Mouse (Mus musculus) limb, embryonic 10.5 days (tissue): ENCODE results near the gene S1pr2. TPM values are rescaled to one million over a fixed set of nuclear protein-coding genes. Genes with fewer than 3 reads are reported as not detected.
A peak's percentile ranks its signal among the peaks of the same experiment; 100 is the strongest.

ENCODE experiments used
- DNase-seq: peaks from one replicate; pipeline ENCODE4 v3.0.0-alpha.2; 2017; ENCODE audit warnings: low spot score
- H3K27ac ChIP-seq: fragments of 300-500 bp; sonication (generic); 2 replicates; pipeline ENCODE4 v1.5.1; 2016; ENCODE audit warnings: mild to moderate bottlenecking
- H3K27me3 ChIP-seq: fragments of 300-500 bp; sonication (generic); 2 replicates; pipeline ENCODE4 v1.6.1; 2016; ENCODE audit warnings: low read depth, mild to moderate bottlenecking; ENCODE audit not compliant: poor library complexity, severe bottlenecking
- H3K36me3 ChIP-seq: fragments of 300-500 bp; sonication (generic); 2 replicates; pipeline ENCODE4 v1.6.1; 2016; ENCODE audit warnings: mild to moderate bottlenecking, moderate library complexity
- H3K4me1 ChIP-seq: fragments of 300-500 bp; sonication (generic); 2 replicates; pipeline ENCODE4 v1.6.1; 2016
- H3K4me3 ChIP-seq: fragments of 300-500 bp; sonication (generic); 2 replicates; pipeline ENCODE4 v1.5.1; 2016; ENCODE audit warnings: mild to moderate bottlenecking, moderate library complexity
- H3K9me3 ChIP-seq: fragments of 300-500 bp; sonication (generic); replicated peaks from 2 replicates; pipeline ENCODE4 v1.6.1; 2016; ENCODE audit warnings: mild to moderate bottlenecking
- WGBS: fragments of 180-500 bp; shearing (Covaris S2); methylation state at CpG from one replicate; pipeline ENCODE4 v1.1.7; 2016; 5-methylcytosine and 5-hydroxymethylcytosine counted together
- polyA plus RNA-seq: library from polyadenylated mRNA; unstranded; fragments of >200 nt; fragmentation: Nextera tagmentation; extraction: Ambion mirVana; gene quantifications from 2 replicates; pipeline ENCODE4 v1.2.1, GENCODE M21; 2016

The S1pr2 gene
- polyA plus RNA-seq, 1 experiment from 2014 or later: 53.7 TPM

DNA sequence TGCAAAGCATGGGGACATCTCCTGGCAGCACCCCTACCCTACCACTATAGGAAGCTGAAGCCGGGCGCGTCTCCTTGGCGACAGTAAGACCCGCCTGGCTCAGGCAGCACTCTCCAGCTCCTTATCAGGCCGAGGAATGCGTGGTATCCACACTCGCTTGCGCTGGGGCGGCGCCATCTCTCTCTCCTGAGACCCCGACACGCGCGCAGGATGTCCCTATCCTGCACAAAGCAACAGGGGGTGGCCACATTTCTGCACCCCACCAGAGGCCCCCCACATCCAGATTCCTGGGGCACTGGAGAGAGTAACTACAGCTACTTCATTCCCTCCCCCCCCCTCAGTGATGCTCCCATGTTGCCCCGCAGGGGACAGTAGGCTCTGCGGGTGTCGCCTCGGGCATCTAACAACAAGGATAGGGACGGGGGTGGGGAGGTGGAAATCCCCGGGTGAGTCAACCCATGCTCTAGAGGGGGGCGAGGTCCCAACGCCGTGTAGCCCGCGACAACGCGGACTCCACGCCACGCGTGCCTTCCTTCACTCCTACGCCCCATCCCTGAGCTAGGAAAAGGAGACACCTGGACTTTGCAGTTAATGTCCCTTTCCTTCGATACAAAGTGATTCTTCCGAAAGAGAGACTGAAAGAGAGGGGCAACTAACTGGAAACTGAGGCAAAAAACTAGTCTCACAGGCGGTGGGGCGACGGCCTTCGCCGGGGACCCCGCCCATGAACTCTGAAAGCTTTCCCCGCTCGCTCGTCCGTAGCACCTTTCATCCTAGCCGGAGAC, 958 bp downstream of the S1pr2 start:
- peak overlapping the region; percentile 99 for H3K27ac ChIP-seq
- WGBS: under 1% methylated on average over 45 of the region's 45 CpGs
- peak; percentile 77 for DNase-seq
- peak overlapping the region; percentile 78 for H3K4me3 ChIP-seq
- H3K9me3 ChIP-seq: no peaks in the 10 kb centered on the region
- no peaks in the 10 kb centered on the region for H3K27me3 ChIP-seq
- peaks cover 14% of the 10 kb centered on the region for H3K36me3 ChIP-seq
- peaks cover 79% of the 10 kb centered on the region for H3K4me1 ChIP-seq

DNA sequence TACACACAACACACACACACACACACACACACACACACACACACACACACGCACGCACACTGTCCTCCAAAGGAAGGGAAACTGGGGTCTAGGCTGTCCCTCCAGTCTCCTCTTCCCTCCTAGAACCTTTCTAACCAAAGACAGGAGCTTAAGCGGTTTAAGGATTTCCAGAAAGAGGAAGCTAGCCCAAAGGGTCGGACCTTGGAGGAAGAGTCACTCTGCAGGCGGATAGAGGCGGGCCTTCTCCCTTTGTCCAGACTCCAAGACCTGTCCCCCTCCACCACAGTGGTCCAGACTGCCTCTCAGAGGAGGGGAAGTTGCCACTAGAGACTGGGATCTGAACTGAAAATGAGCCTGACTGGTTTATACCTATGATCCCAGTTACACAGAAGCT, 2.9 kb downstream of the S1pr2 start:
- DNase-seq: no peak
- 62% methylated on average over 6 of the region's 6 CpGs for WGBS
- peaks cover 29% of the 10 kb centered on the region for H3K36me3 ChIP-seq
- H3K9me3 ChIP-seq: no peaks in the 10 kb centered on the region
- no peaks in the 10 kb centered on the region for H3K27me3 ChIP-seq
- peak overlapping the region; percentile 87; the same call in 1 of the 2 replicates for H3K27ac ChIP-seq
- peaks cover 75% of the 10 kb centered on the region for H3K4me1 ChIP-seq
- peak overlapping the region; percentile 38 for H3K4me3 ChIP-seq

DNA sequence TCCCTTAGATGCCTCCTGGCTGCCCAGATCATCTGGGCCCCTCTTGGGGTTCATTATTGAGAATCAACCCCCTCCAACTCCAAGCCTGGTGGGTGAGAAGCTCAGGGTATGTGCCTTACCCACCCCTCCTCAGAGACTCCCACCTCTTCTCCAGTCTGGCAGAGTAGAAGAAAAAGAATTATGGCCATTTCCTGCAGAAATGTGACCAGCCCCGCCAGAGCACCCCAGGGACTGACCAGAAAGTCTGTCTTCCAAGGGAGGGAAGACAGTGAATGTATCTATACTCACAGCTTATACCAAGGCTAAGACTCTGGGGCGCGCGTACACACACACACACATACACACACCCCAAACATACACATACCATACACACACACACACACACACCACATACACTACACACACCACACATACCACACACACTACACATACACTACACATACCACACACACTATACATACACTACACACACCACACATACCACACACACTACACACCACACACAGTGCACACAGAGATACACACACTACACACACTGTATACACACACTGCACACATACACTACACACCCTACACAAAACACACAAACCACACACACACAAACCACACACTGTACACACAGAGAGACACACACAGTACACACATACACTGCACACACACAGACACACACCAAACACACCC, 3.4 kb downstream of the S1pr2 start:
- peaks cover 69% of the 10 kb centered on the region for H3K4me1 ChIP-seq
- WGBS: 77% methylated on average over 4 of the region's 4 CpGs

DNA sequence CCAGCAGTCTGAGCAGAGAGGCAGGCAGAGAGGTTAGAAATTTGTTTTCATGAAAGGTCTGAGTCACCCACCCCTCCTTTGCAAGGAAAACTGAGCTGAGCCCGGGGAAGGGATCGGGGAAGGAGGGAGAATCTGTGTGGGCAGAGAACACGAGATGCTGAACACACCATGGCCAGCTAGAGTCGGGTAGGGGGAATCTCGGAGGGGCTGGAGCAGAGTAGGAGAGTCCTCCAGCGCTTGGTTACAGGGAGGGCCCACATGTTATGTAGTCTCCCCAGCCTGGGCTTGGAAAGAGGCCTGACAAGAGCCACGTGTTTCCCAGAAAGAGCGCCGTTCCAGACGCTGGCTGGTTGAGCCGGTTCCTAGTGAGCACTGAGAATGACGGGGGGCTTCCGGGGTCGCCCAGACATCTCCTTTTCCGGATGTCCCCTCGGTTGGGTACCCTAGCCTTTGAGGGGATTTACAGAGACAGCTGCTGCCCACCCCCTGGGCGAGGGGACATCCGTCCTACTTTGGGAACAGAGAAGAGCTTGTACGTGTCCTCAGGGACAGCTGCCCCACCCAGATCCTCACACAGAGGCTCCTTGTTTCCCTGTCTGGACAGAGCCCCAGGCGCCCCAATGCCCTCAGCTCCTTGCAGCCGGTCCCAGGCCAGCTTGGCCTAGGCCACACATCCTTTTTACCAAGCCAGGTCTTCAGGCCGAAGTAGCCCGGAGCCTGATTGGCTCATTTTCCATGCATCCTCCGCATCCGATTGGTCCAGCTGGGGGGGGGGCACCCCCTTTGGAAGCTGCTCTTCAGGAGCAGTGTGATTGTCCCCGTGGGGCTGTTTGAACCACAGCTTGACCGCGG, 4.2 kb downstream of the S1pr2 start:
- peaks cover 42% of the 10 kb centered on the region for H3K36me3 ChIP-seq
- H3K27me3 ChIP-seq: no peaks in the 10 kb centered on the region
- H3K4me3 ChIP-seq: peak overlapping the region; percentile 38
- peak overlapping the region; percentile 87 for H3K27ac ChIP-seq
- no peaks in the 10 kb centered on the region for H3K9me3 ChIP-seq
- H3K4me1 ChIP-seq: peaks cover 62% of the 10 kb centered on the region
- WGBS: 33% methylated on average over 28 of the region's 28 CpGs
- peak; percentile 62 for DNase-seq

More for the DNA sequence above, 3.4 kb downstream of the S1pr2 start:
- Histone ChIP-seq H3K4me3 (peak overlapping the region; percentile 38), H3K36me3 (peaks cover 35% of the 10 kb centered on the region), H3K27ac (peak overlapping the region; percentile 87), H3K27me3 (no peaks in the 10 kb centered on the region), H3K9me3 (no peaks in the 10 kb centered on the region)
- no peak for DNase-seq

DNA sequence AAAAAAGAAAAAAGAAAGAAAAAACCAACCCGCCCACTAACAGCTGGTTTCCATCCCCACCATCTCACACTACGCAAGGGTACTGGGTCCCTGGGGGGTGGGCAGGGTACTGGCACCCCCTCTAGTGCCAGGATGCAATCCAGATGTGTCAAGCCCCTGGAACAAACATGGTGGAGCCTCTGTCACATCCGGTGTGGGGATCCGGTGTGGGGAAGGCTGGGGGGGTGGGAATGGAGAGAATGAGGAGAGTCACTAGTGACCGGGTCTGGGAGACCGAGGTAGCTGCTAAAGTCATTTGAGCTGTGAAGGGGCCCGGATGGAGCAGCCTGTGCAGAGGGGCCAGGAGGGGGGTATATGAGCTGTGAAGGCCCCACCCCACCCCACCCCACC, 4.8 kb downstream of the S1pr2 start:
- Histone ChIP-seq H3K9me3 (no peaks in the 10 kb centered on the region), H3K4me1 (peaks cover 56% of the 10 kb centered on the region), H3K36me3 (peaks cover 49% of the 10 kb centered on the region), H3K27me3 (no peaks in the 10 kb centered on the region), H3K27ac (peak overlapping the region; percentile 87), H3K4me3 (peak overlapping the region; percentile 38)
- 62% methylated on average over 7 of the region's 7 CpGs for WGBS
- DNase-seq: peak; percentile 54

DNA sequence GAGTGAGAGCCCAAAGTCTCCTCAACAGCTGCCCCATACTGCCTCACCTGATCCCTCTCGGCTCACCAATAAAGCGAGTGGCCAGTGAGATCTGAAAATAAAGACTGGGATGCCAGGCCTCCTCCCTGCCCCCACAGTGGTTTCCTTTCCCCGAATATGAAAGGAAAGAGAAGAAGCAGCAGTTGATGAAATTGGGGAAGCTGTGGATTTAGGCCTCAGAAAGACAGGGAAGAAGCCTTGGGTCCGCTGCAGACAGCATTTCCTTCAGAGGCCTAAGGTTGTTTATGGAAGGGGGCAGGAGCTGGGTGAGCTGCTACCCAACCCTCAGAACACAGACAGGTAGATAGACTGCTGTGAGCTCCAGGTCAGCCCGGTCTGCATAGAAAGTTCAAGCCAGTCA, 9.8 kb downstream of the S1pr2 start:
- H3K27ac ChIP-seq: no peak overlapping the region
- no peaks in the 10 kb centered on the region for H3K9me3 ChIP-seq
- no peak overlapping the region for H3K4me3 ChIP-seq
- H3K36me3 ChIP-seq: peaks cover 75% of the 10 kb centered on the region
- no peak for DNase-seq
- 86% methylated on average over 5 of the region's 5 CpGs for WGBS
- peaks cover 12% of the 10 kb centered on the region for H3K4me1 ChIP-seq
- H3K27me3 ChIP-seq: no peaks in the 10 kb centered on the region

DNA sequence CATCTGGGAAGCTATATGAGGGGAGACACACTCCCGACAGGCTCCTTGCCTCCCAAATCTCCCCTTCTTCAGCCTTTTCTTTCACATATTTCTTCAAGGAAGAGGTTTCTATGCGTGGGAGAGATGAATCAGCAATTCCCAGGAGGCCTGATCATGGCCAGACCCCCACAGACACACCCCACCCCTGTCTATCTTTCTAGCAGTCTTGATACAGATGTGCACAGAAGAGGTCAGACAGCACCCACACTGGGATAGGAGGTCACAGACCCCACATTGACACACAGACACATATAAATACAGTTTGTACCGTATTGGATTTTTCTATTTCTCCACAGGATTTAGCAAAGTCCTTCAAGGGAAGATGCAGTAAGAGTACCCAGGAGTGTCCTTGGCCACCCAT, 10.6 kb downstream of the S1pr2 start:
- Histone ChIP-seq H3K4me3 (no peak overlapping the region), H3K9me3 (no peaks in the 10 kb centered on the region), H3K27me3 (no peaks in the 10 kb centered on the region), H3K27ac (no peak overlapping the region), H3K4me1 (peaks cover 4% of the 10 kb centered on the region), H3K36me3 (peaks cover 70% of the 10 kb centered on the region)
- WGBS: 92% methylated on average over 3 of the region's 3 CpGs
- DNase-seq: no peak

DNA sequence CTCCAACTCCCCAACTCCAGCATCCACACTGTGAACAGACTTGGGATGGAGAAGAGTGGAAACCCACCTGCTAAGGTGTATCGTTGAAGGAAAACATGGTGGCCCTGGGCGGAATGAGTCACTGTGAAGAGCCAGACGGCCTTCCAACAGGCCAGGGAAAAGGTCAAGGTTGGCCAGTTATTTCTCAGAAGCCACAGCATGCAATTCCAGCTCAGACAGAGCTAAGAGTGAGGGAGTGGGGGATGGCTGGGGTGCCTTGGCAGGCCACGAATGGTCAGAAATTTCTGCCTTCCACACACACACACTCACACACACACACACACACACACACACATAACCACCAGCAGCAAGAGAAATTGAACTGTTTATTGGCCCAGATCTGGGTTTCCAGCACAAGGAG, 11.0 kb downstream of the S1pr2 start:
- Histone ChIP-seq H3K9me3 (no peaks in the 10 kb centered on the region), H3K27ac (no peak overlapping the region), H3K27me3 (no peaks in the 10 kb centered on the region), H3K4me1 (peaks cover 4% of the 10 kb centered on the region; the same call in 1 of the 2 replicates), H3K36me3 (peaks cover 66% of the 10 kb centered on the region), H3K4me3 (no peak overlapping the region)
- 86% methylated on average over 4 of the region's 4 CpGs for WGBS
- DNase-seq: no peak

DNA sequence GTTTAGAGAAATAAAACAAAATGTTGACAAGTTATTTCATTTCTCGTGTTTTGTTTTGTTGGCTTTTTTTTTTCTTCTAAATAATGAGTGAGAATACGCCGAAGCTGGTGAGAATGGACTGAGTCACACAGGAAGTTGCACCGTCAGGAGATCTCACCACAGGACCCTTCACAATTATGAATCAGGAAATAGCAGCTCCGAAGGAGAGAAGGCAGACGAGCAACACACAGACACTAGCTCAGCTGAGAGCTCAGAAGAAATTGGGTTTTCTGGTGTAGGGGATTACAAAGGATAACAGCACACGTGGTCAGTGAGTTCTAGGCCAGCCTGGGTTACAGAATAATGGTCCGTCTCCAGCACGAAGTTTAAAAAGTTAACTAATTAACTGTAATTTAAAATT, 15.0 kb downstream of the S1pr2 start:
- H3K36me3 ChIP-seq: peaks cover 29% of the 10 kb centered on the region

DNA sequence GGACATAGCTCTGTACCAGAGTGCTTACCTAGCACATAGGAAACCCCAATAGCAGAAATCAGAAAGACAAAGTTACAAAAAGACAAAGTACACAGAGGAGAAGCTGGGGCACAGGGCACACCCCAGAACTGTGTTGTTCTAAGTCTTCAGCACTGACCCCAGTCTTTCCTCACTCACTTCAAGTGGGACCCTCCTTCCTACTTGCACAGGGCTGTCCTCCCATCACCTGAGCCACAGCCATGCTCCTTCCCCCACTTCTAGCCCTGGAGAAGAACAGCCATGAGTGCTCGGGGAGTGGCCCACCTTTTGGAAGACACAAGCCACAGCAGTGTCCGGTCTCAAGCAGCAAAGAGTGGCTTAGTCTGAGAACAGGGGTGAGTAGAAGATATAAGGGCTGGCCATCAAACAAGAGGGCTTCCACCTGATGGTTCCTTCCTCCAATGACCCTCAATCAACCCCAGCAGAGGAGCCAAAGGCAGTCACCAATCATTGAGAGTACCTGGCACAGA, 17.1 kb downstream of the S1pr2 start, which contains the start of gene Dnmt1:
Gene Dnmt1, minus strand, starts transcription at position 459 of the 509 bp plus-strand sequence.
- Histone ChIP-seq H3K4me3 (no peak within 1 kb of the TSS), H3K27me3 (no peaks in the 10 kb centered on the region), H3K27ac (no peak within 1 kb of the TSS), H3K4me1 (no peaks in the 10 kb centered on the region), H3K9me3 (no peaks in the 10 kb centered on the region), H3K36me3 (peaks cover 8% of the 10 kb centered on the region)
- no peak for DNase-seq
- 87% methylated on average over 2 of the region's 2 CpGs for WGBS

More for the DNA sequence above, 15.0 kb downstream of the S1pr2 start:
- H3K27ac ChIP-seq: no peak overlapping the region
- no peaks in the 10 kb centered on the region for H3K9me3 ChIP-seq
- WGBS: 83% methylated on average over 9 of the region's 9 CpGs
- no peaks in the 10 kb centered on the region for H3K4me1 ChIP-seq
- H3K4me3 ChIP-seq: no peak overlapping the region
- DNase-seq: no peak
- H3K27me3 ChIP-seq: no peaks in the 10 kb centered on the region

DNA sequence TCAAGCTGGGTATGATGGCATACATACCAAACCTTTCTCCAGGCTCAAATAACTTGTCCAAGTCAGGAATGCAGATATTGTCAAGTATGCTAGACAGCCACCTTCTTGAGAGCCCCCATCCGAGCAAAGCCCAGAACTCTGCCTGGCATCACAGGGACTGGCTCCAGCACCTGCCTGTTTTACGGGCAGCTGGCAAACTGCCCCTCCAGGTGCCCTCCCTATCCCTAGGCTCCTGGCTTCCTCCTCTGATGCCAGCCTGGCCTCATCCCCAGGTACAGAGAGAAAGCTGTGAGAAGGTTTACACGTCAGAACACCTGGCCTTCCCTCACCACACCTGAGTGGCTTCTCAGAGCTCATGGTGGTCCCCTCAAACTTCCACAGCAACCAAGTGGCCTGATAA, 19.6 kb downstream of the S1pr2 start:
- H3K27me3 ChIP-seq: no peaks in the 10 kb centered on the region
- H3K36me3 ChIP-seq: no peaks in the 10 kb centered on the region
- no peak for DNase-seq
- H3K4me3 ChIP-seq: no peak overlapping the region
- H3K4me1 ChIP-seq: peaks cover 6% of the 10 kb centered on the region; the same call in 1 of the 2 replicates
- 86% methylated on average over 3 of the region's 3 CpGs for WGBS
- H3K9me3 ChIP-seq: no peaks in the 10 kb centered on the region
- no peak overlapping the region for H3K27ac ChIP-seq

DNA sequence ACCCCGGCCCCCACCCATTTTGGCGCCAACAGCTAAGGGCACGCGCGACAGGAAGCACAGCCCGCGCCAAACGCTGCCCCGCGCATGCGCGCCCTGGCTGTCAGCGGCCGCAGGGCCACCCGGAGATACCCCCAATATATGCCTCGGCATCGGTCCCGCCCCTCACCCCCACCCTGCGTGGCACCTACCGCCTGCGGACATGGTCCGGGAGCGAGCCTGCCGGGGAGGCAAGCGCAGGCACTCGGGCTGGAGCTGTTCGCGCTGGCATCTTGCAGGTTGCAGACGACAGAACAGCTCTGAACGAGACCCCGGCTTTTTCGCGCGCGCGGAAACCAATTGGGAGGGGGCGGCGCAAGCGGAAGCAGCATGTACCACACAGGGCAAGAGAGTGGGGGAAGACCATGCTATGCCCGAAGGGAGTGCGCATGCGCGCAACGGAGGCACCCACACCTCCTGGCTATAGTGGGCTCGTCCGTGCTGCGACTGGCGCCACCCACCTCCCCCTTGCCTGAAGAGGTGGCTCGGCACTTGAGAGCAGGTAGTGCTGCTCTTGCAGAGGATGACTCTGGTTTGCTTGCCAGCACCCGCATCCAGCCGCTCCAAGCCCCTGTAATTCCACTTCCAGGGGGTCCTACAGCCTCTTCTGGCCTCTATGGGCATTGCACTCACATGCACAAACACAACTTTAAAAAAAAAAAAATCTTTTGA, 23.9 kb downstream of the S1pr2 start:
- peaks cover 35% of the 10 kb centered on the region for H3K4me1 ChIP-seq
- no peaks in the 10 kb centered on the region for H3K9me3 ChIP-seq
- H3K36me3 ChIP-seq: peaks cover 21% of the 10 kb centered on the region
- peak; percentile 99 for DNase-seq
- peak overlapping the region; percentile 93 for H3K27ac ChIP-seq
- no peaks in the 10 kb centered on the region for H3K27me3 ChIP-seq
- peak overlapping the region; percentile 64 for H3K4me3 ChIP-seq
- under 1% methylated on average over 51 of the region's 51 CpGs for WGBS
